Mouse (Mus musculus) erythroblast, embryonic 14.5 days (primary cell): ENCODE measurements around the gene Hecw2.

Experiments
- GATA1 ChIP-seq: IDR thresholded peaks from 2 replicates; pipeline ENCODE4 v1.6.1; 2012; ENCODE audit warnings: low read length, inconsistent platforms, mixed read lengths
- TAL1 ChIP-seq: IDR thresholded peaks from 3 replicates; pipeline ENCODE4 v1.6.1; 2012; ENCODE audit warnings: low read length, inconsistent platforms, mixed read lengths

GRCm38 (mm10) chr1:54179179-54179578 lies 15.8 kb downstream of the Hecw2 start:
- no peak for TF ChIP-seq GATA1
- TF ChIP-seq TAL1: no peak
